Mouse (Mus musculus): ENCODE data around the gene Cyfip2.

GRCm38 (mm10) chr11:46165866-46166585 is 146.6 kb downstream of the Cyfip2 start, which contains the start of gene Nipal4:
- TF ChIP-seq CTCF (IDR thresholded peaks at IDR 0.05; ENCODE audit: control insufficient read depth, insufficient read depth, insufficient read length) (no peak), USF1 (IDR thresholded peaks at IDR 0.05; ENCODE audit: low read depth) (no peak), MAX (IDR thresholded peaks at IDR 0.05) (no peak)

Data from C2C12 (cell line).